Mouse (Mus musculus): Measurements from ENCODE around the gene Muc4.

DNA sequence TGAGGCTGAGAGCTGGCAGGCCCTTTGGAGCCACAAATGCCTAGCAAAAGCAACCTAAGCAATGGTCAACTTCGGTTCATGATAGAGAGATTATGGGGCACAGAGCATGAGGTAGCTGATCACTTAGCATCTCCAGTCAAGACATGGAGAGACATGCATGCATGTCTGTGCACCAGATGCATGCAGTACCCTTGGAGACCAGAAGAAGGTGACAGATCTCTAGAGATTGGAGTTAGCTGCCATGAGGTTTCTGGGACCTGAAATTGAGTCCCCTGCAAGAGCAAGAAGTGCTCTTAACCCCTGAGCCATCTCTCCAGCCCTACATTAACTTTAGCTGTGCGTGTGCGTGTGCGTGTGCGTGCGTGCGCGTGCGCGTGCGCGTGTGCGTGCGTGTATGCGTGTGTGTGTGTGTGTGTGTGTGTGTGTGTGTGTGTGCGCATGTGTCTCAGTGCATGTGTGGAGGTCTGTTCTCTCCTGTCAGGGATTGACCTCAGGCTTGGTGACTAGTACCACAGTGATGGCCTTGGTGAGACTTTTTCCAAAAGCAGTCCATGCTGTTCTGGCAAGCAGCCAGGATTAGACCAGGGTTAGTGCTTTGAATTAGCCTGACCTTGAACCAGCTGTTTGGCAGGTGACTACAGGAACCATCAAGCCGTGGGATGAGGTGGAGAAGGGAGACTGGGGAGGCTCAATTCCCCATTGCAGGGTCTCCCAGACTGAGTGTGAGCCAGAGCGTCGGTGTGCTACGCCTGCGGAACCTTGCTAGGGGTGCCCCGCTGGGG, 37.8 kb upstream of the Muc4 start:
- TF ChIP-seq CTCF (IDR thresholded peaks at IDR 0.05; ENCODE audit: low read depth, low read length) (no peak), GATA1 (IDR thresholded peaks at IDR 0.05; ENCODE audit: borderline replicate concordance, low read length) (no peak), POLR2AphosphoS5 (IDR thresholded peaks at IDR 0.05; ENCODE audit: insufficient replicate concordance, low read depth, low read length) (no peak), TAL1 (conservative IDR thresholded peaks at IDR 0.05; ENCODE audit: low read depth, low read length) (no peak), GATA2 (IDR thresholded peaks at IDR 0.05; ENCODE audit: borderline replicate concordance, low read depth, low read length) (no peak)

Measured in G1E (cell line).